Mouse (Mus musculus) liver, embryonic 14.5 days (tissue): Measurements from ENCODE around the gene Chst11.

ENCODE experiments used
- CTCF ChIP-seq: IDR thresholded peaks from 2 replicates; pipeline ENCODE4 v1.5.1; 2016; ENCODE audit warnings: antibody characterized with exemption, low read depth, control low read depth
- EP300 ChIP-seq: IDR thresholded peaks from 2 replicates; pipeline ENCODE4 v1.6.1; 2016; ENCODE audit warnings: antibody characterized with exemption, low read depth

- no peak for TF ChIP-seq EP300
- no peak for TF ChIP-seq CTCF
Observed at GRCm38 (mm10) chr10:82935774-82936173, 49.5 kb upstream of the Chst11 start.
